Mouse (Mus musculus): ENCODE measurements around the gene Trim47. TPM values are rescaled to one million over a fixed set of nuclear protein-coding genes. Genes with fewer than 3 reads are reported as not detected.

The Trim47 gene
- polyA plus RNA-seq, 1 experiment from 2014 or later, result 2.7 TPM

DNA sequence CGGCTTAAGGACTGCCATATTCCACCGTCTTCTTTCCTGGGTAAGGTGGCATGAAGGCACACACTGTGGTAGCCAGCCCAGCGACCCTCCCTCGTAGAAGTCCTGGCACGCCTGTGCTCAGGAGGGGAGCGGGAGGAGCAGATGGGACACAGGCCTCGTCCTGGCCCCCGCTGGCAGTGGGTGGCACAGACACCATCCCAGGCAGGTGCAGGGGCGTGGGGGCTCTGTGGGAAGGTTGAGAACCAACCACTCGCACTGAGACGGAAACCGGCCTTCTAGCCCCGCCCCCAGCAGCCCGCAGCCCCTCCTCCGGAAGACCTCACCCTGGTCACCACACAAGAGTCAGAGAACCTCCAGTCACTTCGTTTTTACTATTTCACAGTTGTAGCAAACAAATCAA is 48.8 kb downstream of the Trim47 start:
- peak; percentile 94 for DNase-seq (ENCODE audit: low spot score, missing footprints)
- peak overlapping the region; percentile 3; the same call in 1 of the 2 replicates for H3K9ac ChIP-seq (ENCODE audit: low read length)
- H3K4me1 ChIP-seq (ENCODE audit: control insufficient read depth, insufficient read depth, low read length), result peaks cover 18% of the 10 kb centered on the region
- H3K9me3 ChIP-seq (ENCODE audit: control insufficient read depth, low read length), result no peaks in the 10 kb centered on the region
- peak overlapping the region; percentile 3; the same call in 1 of the 2 replicates for H3K4me3 ChIP-seq (ENCODE audit: low read depth, low read length)
- peaks cover 12% of the 10 kb centered on the region for H3K36me3 ChIP-seq (ENCODE audit: control insufficient read depth, insufficient read depth, low read length)
- peak; percentile 59; the same call in 1 of the 2 replicates for ATAC-seq (ENCODE audit: low FRiP score)
- 10% methylated on average over 16 of the region's 16 CpGs for WGBS
- H3K27me3 ChIP-seq (ENCODE audit: control insufficient read depth, insufficient read depth, low read length), result no peaks in the 10 kb centered on the region
- no peak overlapping the region for H3K27ac ChIP-seq (ENCODE audit: low read depth, low read length)
- peak overlapping the region; percentile 31 for H3K4me2 ChIP-seq

DNA sequence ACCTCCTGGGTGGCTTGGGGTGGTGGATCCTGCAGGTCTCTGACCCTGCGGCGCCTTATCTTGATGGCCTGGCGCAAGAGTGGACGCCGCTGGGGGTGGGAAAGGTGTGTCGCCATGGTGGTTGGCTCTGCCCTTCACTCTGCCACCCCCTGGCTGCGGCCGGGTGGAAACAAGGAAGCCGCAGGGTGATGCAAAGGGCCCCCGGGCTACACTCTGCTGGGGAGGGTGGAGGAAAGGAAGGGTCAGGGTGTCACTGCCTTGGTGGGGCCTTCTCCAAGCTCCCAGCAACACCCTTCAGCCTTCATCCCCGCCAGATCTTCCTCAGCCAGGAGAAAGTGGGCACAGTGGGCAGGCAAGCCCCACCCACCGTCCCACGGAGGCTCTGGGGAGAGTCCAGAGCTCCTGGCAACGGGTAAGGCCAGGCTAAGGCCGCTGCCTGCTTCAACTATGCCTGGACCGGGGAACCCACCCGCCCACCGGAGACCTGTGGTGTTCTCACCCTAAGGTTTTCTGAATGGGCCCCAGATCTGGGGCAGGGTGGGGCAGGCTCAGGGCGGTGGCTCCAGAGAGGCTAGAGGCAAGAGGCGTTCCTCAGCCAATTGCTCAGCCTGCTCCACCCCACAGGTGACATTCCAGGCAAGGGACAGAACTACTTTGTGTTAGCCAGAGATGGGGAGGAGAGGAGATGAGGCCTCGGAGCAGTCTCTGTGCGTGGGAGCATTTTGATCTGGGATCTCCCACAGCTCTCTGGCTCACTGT is 49.4 kb downstream of the Trim47 start, which contains the start of gene Unc13d:
Gene Unc13d, minus strand, starts transcription at position 516 of the 759 bp plus-strand sequence.
- ATAC-seq (ENCODE audit: low FRiP score) (peak; percentile 5; the same call in 1 of the 2 replicates), DNase-seq (ENCODE audit: low spot score, missing footprints) (no peak)
- Histone ChIP-seq H3K4me2 (peak within 1 kb of the TSS; percentile 31), H3K27me3 (ENCODE audit: control insufficient read depth, insufficient read depth, low read length) (no peaks in the 10 kb centered on the region), H3K9ac (ENCODE audit: low read length) (peak within 1 kb of the TSS; percentile 38), H3K36me3 (ENCODE audit: control insufficient read depth, insufficient read depth, low read length) (peaks cover 12% of the 10 kb centered on the region), H3K27ac (ENCODE audit: low read depth, low read length) (peak within 1 kb of the TSS; percentile 69; the same call in 1 of the 2 replicates), H3K4me1 (ENCODE audit: control insufficient read depth, insufficient read depth, low read length) (peaks cover 18% of the 10 kb centered on the region), H3K4me3 (ENCODE audit: low read depth, low read length) (peak within 1 kb of the TSS; percentile 3; the same call in 1 of the 2 replicates), H3K9me3 (ENCODE audit: control insufficient read depth, low read length) (no peaks in the 10 kb centered on the region)
- WGBS, result 67% methylated on average over 22 of the region's 22 CpGs

DNA sequence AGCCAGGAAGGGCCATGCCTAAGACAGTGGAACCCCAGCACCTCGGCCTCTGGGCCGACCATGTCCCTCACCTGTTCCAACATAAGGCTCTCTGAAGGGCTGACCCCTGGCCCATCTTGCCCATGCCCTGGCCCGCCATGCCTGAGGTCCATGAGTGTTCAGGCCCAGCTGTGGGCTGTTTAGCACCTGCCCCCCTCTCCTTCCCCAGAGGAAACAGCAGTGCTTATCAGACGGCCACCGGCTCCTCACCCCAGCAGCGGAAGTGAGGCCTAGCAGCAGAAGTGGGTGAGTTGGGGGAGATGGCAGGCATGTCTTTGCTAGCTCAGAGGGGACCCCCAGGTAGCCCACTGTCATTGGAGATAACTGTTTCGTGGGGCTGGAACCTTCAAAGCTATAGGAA is 50.2 kb downstream of the Trim47 start:
- H3K4me3 ChIP-seq (ENCODE audit: low read depth, low read length), result no peak overlapping the region
- no peak overlapping the region for H3K27ac ChIP-seq (ENCODE audit: low read depth, low read length)
- peaks cover 7% of the 10 kb centered on the region for H3K36me3 ChIP-seq (ENCODE audit: control insufficient read depth, insufficient read depth, low read length)
- ATAC-seq (ENCODE audit: low FRiP score), result no peak
- no peak overlapping the region for H3K9ac ChIP-seq (ENCODE audit: low read length)
- no peak for DNase-seq (ENCODE audit: low spot score, missing footprints)
- 89% methylated on average over 7 of the region's 7 CpGs for WGBS
- no peaks in the 10 kb centered on the region for H3K27me3 ChIP-seq (ENCODE audit: control insufficient read depth, insufficient read depth, low read length)
- no peaks in the 10 kb centered on the region for H3K9me3 ChIP-seq (ENCODE audit: control insufficient read depth, low read length)
- no peak overlapping the region for H3K4me2 ChIP-seq
- H3K4me1 ChIP-seq (ENCODE audit: control insufficient read depth, insufficient read depth, low read length), result peaks cover 18% of the 10 kb centered on the region

DNA sequence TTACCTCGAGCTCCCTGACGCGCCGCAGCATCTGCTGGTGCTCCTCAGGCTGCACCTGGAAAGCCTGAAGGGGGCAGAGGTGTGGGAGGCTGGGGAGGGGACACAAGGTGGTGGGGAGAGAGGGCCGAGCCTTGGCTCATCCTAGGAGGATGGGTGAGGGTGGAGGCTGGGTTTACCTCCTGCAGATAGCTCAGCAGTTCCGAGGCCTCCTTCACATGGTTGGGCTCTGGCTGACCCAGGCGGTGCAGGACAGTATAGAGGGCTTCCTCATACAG is 50.8 kb downstream of the Trim47 start:
- Histone ChIP-seq H3K4me2 (no peak overlapping the region), H3K27me3 (ENCODE audit: control insufficient read depth, insufficient read depth, low read length) (no peaks in the 10 kb centered on the region), H3K4me3 (ENCODE audit: low read depth, low read length) (no peak overlapping the region), H3K9me3 (ENCODE audit: control insufficient read depth, low read length) (no peaks in the 10 kb centered on the region), H3K36me3 (ENCODE audit: control insufficient read depth, insufficient read depth, low read length) (peaks cover 7% of the 10 kb centered on the region; the same call in 1 of the 2 replicates), H3K9ac (ENCODE audit: low read length) (no peak overlapping the region), H3K4me1 (ENCODE audit: control insufficient read depth, insufficient read depth, low read length) (peaks cover 18% of the 10 kb centered on the region), H3K27ac (ENCODE audit: low read depth, low read length) (no peak overlapping the region)
- no peak for DNase-seq (ENCODE audit: low spot score, missing footprints)
- ATAC-seq (ENCODE audit: low FRiP score), result no peak
- WGBS, result 51% methylated on average over 7 of the region's 7 CpGs

DNA sequence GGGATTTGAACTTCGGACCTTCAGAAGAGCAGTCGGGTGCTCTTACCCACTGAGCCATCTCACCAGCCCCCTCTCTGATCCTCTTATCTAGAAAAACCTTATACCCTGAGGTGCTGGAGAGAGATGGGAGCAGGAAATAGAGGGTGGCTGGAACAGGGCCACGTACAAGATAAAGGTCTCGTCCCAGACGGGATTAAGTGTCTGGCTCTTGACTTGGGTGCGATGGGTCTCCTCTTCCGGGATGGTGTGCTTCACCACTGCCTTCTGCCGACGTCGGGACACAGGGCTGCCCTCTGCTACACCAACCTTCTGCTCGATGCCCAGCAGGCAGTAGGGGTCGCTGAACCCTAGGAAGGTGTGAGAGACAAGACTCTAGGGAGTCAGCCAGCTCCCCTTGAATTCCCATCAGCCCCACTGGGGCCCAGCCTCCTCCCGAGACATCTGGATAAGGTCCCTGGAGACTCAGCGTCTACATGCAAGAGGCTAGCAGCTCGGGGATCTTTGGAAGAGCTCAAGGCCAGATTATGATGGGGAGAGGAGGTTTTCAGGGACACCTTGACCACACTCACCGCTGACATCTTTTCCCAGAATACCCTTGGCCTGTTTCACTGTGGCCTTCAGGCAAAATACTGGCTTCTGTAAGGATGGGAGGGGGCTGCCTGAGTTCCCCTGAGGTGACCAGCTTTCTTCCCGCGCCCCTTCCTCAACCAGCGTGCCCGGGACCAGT is 51.3 kb downstream of the Trim47 start:
- Histone ChIP-seq H3K36me3 (ENCODE audit: control insufficient read depth, insufficient read depth, low read length) (peaks cover 7% of the 10 kb centered on the region; the same call in 1 of the 2 replicates), H3K4me1 (ENCODE audit: control insufficient read depth, insufficient read depth, low read length) (peaks cover 18% of the 10 kb centered on the region), H3K4me3 (ENCODE audit: low read depth, low read length) (no peak overlapping the region), H3K27ac (ENCODE audit: low read depth, low read length) (no peak overlapping the region), H3K9ac (ENCODE audit: low read length) (no peak overlapping the region), H3K27me3 (ENCODE audit: control insufficient read depth, insufficient read depth, low read length) (no peaks in the 10 kb centered on the region), H3K9me3 (ENCODE audit: control insufficient read depth, low read length) (no peaks in the 10 kb centered on the region), H3K4me2 (no peak overlapping the region)
- DNase-seq (ENCODE audit: low spot score, missing footprints) (no peak), ATAC-seq (ENCODE audit: low FRiP score) (no peak)
- 61% methylated on average over 20 of the region's 20 CpGs for WGBS

DNA sequence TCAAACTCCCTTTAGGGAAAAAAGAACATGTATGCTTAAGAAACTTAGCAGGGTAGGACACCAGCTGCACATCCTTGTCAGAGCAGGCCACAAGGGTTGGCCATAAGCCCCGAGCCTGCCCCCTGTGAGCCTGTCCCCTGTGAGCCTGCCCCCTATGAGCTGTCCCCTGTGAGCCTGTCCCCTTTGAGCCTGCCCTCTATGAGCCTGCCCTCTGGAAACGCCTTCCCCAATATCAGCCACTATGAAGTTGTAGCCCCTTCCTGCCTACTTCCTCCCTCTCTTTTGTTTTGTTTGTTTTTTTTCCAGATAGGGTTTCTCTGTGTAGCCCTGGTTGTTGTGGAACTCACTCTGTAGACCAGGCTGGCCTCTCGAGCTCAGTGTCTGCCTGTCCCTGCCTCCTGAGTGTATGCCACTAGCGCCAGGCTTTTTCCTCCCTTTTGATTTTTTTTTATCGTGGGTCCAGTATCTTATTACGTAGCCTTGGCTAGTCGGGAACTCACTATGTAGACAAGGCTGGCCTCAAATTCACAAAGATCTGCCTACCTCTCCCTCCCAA is 52.5 kb downstream of the Trim47 start:
- H3K9me3 ChIP-seq (ENCODE audit: control insufficient read depth, low read length), result no peaks in the 10 kb centered on the region
- DNase-seq (ENCODE audit: low spot score, missing footprints) (no peak), ATAC-seq (ENCODE audit: low FRiP score) (no peak)
- H3K4me3 ChIP-seq (ENCODE audit: low read depth, low read length), result no peak overlapping the region
- 0 out of 2 replicates have a peak, but pooled peaks cover 2% of the 10 kb centered on the region for H3K36me3 ChIP-seq (ENCODE audit: control insufficient read depth, insufficient read depth, low read length)
- peaks cover 16% of the 10 kb centered on the region for H3K4me1 ChIP-seq (ENCODE audit: control insufficient read depth, insufficient read depth, low read length)
- WGBS, result 73% methylated on average over 7 of the region's 7 CpGs
- no peaks in the 10 kb centered on the region for H3K27me3 ChIP-seq (ENCODE audit: control insufficient read depth, insufficient read depth, low read length)
- no peak overlapping the region for H3K27ac ChIP-seq (ENCODE audit: low read depth, low read length)
- no peak overlapping the region for H3K4me2 ChIP-seq
- H3K9ac ChIP-seq (ENCODE audit: low read length), result no peak overlapping the region

DNA sequence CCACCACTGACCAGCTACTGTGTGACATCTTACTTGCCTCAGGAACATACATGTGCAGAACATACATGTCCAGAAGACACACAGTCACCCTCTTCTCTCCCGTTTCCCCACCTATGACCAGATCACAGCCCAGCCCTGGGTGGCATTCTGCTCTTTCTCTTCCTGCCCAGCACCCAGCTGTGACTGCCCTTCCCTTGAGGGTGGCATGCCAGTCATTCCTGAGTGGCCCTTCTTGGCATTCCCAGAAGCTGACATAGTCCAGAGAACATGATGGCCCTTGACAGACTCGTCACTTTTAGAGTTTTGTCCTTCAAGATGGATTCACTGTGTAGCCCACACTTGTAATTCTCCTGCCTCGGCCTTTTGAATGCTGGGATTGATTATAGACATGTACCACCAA is 54.4 kb downstream of the Trim47 start:
- no peak overlapping the region for H3K4me3 ChIP-seq (ENCODE audit: low read depth, low read length)
- no peak overlapping the region for H3K27ac ChIP-seq (ENCODE audit: low read depth, low read length)
- H3K27me3 ChIP-seq (ENCODE audit: control insufficient read depth, insufficient read depth, low read length), result no peaks in the 10 kb centered on the region
- H3K9me3 ChIP-seq (ENCODE audit: control insufficient read depth, low read length), result no peaks in the 10 kb centered on the region
- no peak overlapping the region for H3K4me2 ChIP-seq
- 86% methylated on average over 3 of the region's 3 CpGs for WGBS
- DNase-seq (ENCODE audit: low spot score, missing footprints), result no peak
- no peaks in the 10 kb centered on the region for H3K36me3 ChIP-seq (ENCODE audit: control insufficient read depth, insufficient read depth, low read length)
- H3K4me1 ChIP-seq (ENCODE audit: control insufficient read depth, insufficient read depth, low read length), result no peaks in the 10 kb centered on the region; the same call in 1 of the 2 replicates
- H3K9ac ChIP-seq (ENCODE audit: low read length), result no peak overlapping the region
- no peak for ATAC-seq (ENCODE audit: low FRiP score)

- DNase-seq (ENCODE audit: low spot score, missing footprints) (no peak), ATAC-seq (ENCODE audit: low FRiP score) (no peak)
- Histone ChIP-seq H3K9me3 (ENCODE audit: control insufficient read depth, low read length) (no peaks in the 10 kb centered on the region), H3K9ac (ENCODE audit: low read length) (no peak overlapping the region), H3K4me1 (ENCODE audit: control insufficient read depth, insufficient read depth, low read length) (no peaks in the 10 kb centered on the region; the same call in 1 of the 2 replicates), H3K36me3 (ENCODE audit: control insufficient read depth, insufficient read depth, low read length) (no peaks in the 10 kb centered on the region), H3K4me3 (ENCODE audit: low read depth, low read length) (no peak overlapping the region), H3K27me3 (ENCODE audit: control insufficient read depth, insufficient read depth, low read length) (no peaks in the 10 kb centered on the region), H3K27ac (ENCODE audit: low read depth, low read length) (no peak overlapping the region), H3K4me2 (no peak overlapping the region)
- 70% methylated on average over 5 of the region's 5 CpGs for WGBS
Observed at GRCm38 (mm10) chr11:116071510-116071909, 55.5 kb downstream of the Trim47 start.

GRCm38 (mm10) chr11:116065345-116065744 is 61.7 kb downstream of the Trim47 start:
- WGBS, result 90% methylated on average over 12 of the region's 12 CpGs
- DNase-seq (ENCODE audit: low spot score, missing footprints) (no peak), ATAC-seq (ENCODE audit: low FRiP score) (no peak)
- Histone ChIP-seq H3K9me3 (ENCODE audit: control insufficient read depth, low read length) (no peaks in the 10 kb centered on the region), H3K4me2 (no peak overlapping the region), H3K27ac (ENCODE audit: low read depth, low read length) (no peak overlapping the region), H3K36me3 (ENCODE audit: control insufficient read depth, insufficient read depth, low read length) (no peaks in the 10 kb centered on the region; the same call in 1 of the 2 replicates), H3K4me3 (ENCODE audit: low read depth, low read length) (no peak overlapping the region), H3K4me1 (ENCODE audit: control insufficient read depth, insufficient read depth, low read length) (no peaks in the 10 kb centered on the region), H3K27me3 (ENCODE audit: control insufficient read depth, insufficient read depth, low read length) (no peaks in the 10 kb centered on the region), H3K9ac (ENCODE audit: low read length) (no peak overlapping the region)
